Mouse (Mus musculus) thymus, adult 2 months (tissue): ENCODE results near the gene Slc6a6.

Source experiments
- CTCF ChIP-seq: fragments of 200-500 bp; IDR thresholded peaks from 2 replicates; pipeline ENCODE4 v1.5.1; 2012; ENCODE audit warnings: mild to moderate bottlenecking, control low read depth, low read length, moderate library complexity, borderline replicate concordance; ENCODE audit not compliant: control insufficient read depth, poor library complexity, insufficient read depth; ENCODE audit errors: extremely low read depth
- POLR2A ChIP-seq: fragments of 200-500 bp; IDR thresholded peaks from 2 replicates; pipeline ENCODE4 v1.6.1; 2012; ENCODE audit warnings: mild to moderate bottlenecking, low read length, control low read depth, moderate library complexity; ENCODE audit not compliant: control insufficient read depth, poor library complexity, insufficient read depth; ENCODE audit errors: extremely low read depth

DNA sequence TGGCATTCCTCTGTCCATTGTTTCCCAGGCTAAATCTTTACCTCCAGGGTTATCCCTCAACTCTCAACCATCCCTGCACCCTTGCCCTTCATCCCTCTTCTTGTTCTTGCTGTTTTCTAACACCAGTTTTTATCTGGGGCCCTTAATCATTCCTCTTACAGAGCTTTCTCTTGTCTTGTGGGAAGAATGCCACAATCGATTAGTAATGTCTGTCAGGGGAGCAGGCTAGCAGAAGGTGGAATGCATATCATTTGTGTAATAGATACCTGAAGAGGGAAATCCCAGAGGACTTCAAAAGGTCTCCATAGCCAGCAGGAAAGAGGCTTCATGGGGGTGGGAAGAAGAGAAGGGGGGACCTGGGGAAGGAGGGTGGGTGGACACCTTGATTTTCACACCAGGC, 20.6 kb downstream of the Slc6a6 start:
- TF ChIP-seq CTCF, result no peak
- no peak for TF ChIP-seq POLR2A
